Mouse (Mus musculus): Measurements from ENCODE around the gene Igsf8.
A peak's percentile ranks its signal among the peaks of the same experiment; 100 is the strongest.

Igsf8 gene

GRCm38 (mm10) chr1:172273386-172273785 lies 11.9 kb downstream of the Igsf8 start:
- DNase-seq (ENCODE audit: low read depth, low spot score) = no peak

GRCm38 (mm10) chr1:172274116-172274515 lies 12.7 kb downstream of the Igsf8 start:
- DNase-seq (ENCODE audit: low read depth, low spot score) = no peak

- DNase-seq (ENCODE audit: low read depth, low spot score) = no peak
Observed at GRCm38 (mm10) chr1:172274547-172274946, 13.1 kb downstream of the Igsf8 start.

GRCm38 (mm10) chr1:172277172-172277571 lies 15.7 kb downstream of the Igsf8 start:
- DNase-seq (ENCODE audit: low read depth, low spot score) = no peak

GRCm38 (mm10) chr1:172278328-172278727 lies 16.9 kb downstream of the Igsf8 start:
- DNase-seq (ENCODE audit: low read depth, low spot score) = no peak

- DNase-seq (ENCODE audit: low read depth, low spot score) = no peak
Observed at GRCm38 (mm10) chr1:172279768-172280509, 18.5 kb downstream of the Igsf8 start.

GRCm38 (mm10) chr1:172281522-172282254 lies 20.2 kb downstream of the Igsf8 start:
- DNase-seq (ENCODE audit: low read depth, low spot score) = no peak

GRCm38 (mm10) chr1:172283073-172283472 lies 21.6 kb downstream of the Igsf8 start:
- DNase-seq (ENCODE audit: low read depth, low spot score) = no peak

GRCm38 (mm10) chr1:172284221-172284620 lies 22.8 kb downstream of the Igsf8 start:
- DNase-seq (ENCODE audit: low read depth, low spot score) = no peak

- DNase-seq (ENCODE audit: low read depth, low spot score) = no peak
Observed at GRCm38 (mm10) chr1:172286740-172287139, 25.3 kb downstream of the Igsf8 start.

GRCm38 (mm10) chr1:172288900-172289616 lies 27.6 kb downstream of the Igsf8 start:
- no peak for DNase-seq (ENCODE audit: low read depth, low spot score)

GRCm38 (mm10) chr1:172289617-172289946 lies 28.1 kb downstream of the Igsf8 start:
- DNase-seq (ENCODE audit: low read depth, low spot score) = no peak

- no peak for DNase-seq (ENCODE audit: low read depth, low spot score)
Observed at GRCm38 (mm10) chr1:172292880-172293279, 31.4 kb downstream of the Igsf8 start.

GRCm38 (mm10) chr1:172293449-172293848 lies 32.0 kb downstream of the Igsf8 start:
- no peak for DNase-seq (ENCODE audit: low read depth, low spot score)

- no peak for DNase-seq (ENCODE audit: low read depth, low spot score)
Observed at GRCm38 (mm10) chr1:172295751-172296197, 34.3 kb downstream of the Igsf8 start.

GRCm38 (mm10) chr1:172296816-172297510 lies 35.5 kb downstream of the Igsf8 start:
- no peak for DNase-seq (ENCODE audit: low read depth, low spot score)

- DNase-seq (ENCODE audit: low read depth, low spot score) = peak; percentile 39
Observed at GRCm38 (mm10) chr1:172297611-172298537, 36.4 kb downstream of the Igsf8 start, which contains the start of gene Atp1a2. Atp1a2 (minus strand) TSS chr1:172298064.

- DNase-seq (ENCODE audit: low read depth, low spot score) = no peak
Observed at GRCm38 (mm10) chr1:172299528-172299927, 38.1 kb downstream of the Igsf8 start.

- DNase-seq (ENCODE audit: low read depth, low spot score) = no peak
Observed at GRCm38 (mm10) chr1:172300247-172300646, 38.8 kb downstream of the Igsf8 start.

- peak; percentile 58 for DNase-seq (ENCODE audit: low read depth, low spot score)
Observed at GRCm38 (mm10) chr1:172301180-172301579, 39.7 kb downstream of the Igsf8 start.

- DNase-seq (ENCODE audit: low read depth, low spot score) = no peak
Observed at GRCm38 (mm10) chr1:172302311-172302710, 40.9 kb downstream of the Igsf8 start.

Data from mesoderm, embryonic 11.5 days (tissue).